Mouse (Mus musculus) left cerebral cortex, adult 18-20 months (tissue): Measurements from ENCODE around the gene Tgfb2. TPM values are rescaled to one million over a fixed set of nuclear protein-coding genes. Genes with fewer than 3 reads are reported as not detected.

ENCODE experiments used
- DNase-seq, 2 experiments: peaks; one replicate each; pipeline ENCODE4 v3.0.0; 2021 to 2022; ENCODE audit warnings: low spot score in 2 of 2, mixed read lengths in 1 of 2
- total RNA-seq, 2 experiments: library from RNA; stranded (reverse); gene quantifications; 2 replicates each; pipeline ENCODE4 v1.2.3; 2021

Gene Tgfb2
- total RNA-seq, 2 experiments from 2014 or later: 4.6 to 5.4 TPM

DNA sequence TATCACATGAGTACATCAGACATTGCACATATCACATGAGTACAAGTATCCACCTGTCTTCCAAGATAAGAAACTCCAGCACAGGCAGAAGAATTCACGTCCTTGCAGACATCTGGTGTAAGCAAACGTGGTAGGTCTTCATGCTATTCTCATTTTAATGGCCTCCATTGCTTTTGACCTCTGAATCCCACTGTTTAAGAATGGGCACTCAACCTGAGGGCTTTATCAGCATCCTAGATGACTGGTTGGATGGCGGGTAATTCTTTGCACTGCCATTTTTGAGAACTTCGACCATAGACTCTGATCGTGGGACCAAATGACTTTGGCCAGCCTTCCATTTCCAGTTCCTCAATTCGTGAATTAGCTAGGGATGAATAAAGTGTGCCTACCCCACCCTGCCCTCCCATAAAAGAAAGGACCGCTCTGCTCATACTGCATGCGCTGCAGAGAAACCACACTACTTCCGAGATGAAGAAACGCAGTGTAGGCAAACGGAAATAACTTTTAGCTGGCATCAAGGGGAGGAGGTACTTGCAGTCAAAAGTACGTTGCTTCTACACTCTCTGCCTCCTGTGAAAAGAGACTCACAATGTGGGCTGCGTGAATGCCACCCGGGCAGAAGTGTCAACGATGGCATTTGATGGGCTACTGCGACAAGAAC is 48.1 kb downstream of the Tgfb2 start:
- DNase-seq: no peak

DNA sequence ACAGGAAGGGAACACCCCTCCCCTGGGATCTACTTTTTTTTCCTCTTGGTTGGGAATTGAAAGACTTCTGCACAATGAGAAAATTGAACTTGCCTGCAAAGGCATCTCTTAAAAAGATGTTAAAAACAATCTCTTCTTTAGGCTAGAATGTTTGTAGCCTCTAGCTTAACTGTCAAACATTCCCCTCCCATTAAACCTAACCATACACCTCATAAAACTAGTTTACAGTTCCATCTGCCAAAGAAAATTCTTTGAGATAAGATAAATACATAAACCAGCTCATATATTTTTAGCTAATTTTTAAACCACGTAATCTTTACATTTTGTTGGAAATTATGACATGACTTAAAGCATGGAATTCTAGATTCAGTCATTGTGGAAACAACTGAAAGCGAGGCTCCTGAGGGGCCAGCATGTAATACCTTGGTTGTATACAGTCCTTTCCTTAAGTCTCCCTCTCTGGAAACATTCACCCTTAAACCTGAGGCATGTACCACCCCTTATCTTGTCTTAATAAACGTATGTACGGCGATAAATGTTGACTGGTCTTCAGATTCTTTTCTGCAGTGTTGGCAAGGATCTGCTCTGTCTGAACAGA is 49.0 kb downstream of the Tgfb2 start:
- DNase-seq: no peak

GRCm38 (mm10) chr1:186656201-186656600 is 49.6 kb downstream of the Tgfb2 start:
- DNase-seq: no peak

DNA sequence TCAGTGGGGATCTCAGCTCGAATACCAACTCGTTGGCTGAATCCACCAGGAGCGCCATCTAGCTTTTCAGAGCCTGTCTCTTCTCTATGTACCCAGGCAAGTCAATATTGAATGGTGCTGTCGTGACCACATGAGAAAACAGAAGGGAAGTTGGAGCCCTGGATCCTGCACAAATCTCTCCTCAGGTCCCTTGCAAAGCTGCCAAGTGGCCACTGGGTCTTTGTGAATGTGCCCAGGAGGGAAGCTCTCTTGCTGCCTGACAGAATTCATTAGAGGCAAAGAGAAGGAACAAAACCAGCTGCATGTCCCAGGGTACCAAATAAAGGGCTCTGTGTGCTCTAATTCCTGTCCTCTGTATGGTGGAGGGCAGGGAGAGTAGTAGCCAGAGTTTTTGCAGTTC is 50.7 kb downstream of the Tgfb2 start:
- DNase-seq: peak in 1 of 2 experiments; percentile 13

DNA sequence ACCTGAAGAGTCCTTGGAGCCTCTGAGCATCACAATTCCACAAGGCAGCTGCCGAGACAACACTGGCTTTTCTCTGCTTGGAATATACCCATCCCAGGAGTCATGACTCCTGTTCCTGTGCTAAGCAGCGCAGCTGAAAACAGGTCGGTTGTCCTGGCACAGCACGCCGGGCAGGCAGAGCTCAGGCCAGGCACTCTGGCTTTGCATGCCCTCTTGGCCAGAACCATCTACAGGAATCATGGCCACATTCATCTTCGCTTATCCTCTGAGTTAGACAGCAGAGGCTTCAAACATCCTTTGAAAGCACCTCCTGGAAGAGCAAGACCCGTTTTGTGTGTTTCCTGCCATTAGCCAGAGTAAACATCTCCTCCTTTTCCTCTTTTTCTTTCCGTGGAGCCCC is 53.6 kb downstream of the Tgfb2 start:
- DNase-seq: no peak

GRCm38 (mm10) chr1:186650011-186650410 is 55.8 kb downstream of the Tgfb2 start:
- no peak for DNase-seq

- DNase-seq: no peak
Observed at GRCm38 (mm10) chr1:186637304-186638213, 68.2 kb downstream of the Tgfb2 start.

GRCm38 (mm10) chr1:186635045-186635444 is 70.7 kb downstream of the Tgfb2 start:
- DNase-seq: no peak

DNA sequence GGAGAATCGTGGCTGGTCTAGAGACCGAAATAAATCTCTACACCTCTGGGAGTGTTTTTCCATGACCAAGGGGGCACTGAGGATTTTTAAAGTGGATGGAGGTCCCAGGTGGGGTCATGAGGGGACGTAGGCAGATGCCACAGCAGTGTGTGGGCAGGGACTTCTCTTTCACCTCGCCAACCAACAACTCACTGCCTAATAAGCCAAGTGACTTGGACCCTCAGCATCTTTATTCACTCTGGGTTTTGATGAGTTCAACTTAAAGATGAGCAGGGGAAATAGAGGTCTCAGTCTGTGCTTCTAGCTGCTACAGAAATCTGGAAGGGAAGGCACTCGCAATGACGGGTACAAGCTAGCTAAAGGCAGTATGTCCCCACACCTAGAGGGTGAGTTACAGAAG is 74.3 kb downstream of the Tgfb2 start:
- no peak for DNase-seq

DNA sequence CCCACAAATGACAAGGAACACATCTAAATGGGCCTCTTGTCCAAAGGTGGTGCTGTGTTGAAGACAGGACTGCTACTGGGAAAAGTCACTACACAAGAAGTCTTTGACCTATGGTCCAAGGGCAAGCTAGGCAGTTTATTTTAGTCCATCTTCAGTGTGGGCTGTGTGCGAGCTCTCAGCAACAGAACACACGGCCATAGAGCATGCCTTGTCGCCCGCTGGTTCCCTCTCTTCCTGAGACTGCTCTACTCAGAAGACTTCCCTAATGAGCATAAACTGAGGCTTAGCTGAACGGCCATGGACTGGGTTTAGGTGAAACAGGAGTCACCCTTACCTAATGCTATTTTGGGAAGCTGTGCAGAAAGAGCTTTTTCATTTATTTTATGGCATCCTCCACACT is 74.8 kb downstream of the Tgfb2 start:
- DNase-seq: no peak

GRCm38 (mm10) chr1:186627451-186627995 is 78.3 kb downstream of the Tgfb2 start:
- DNase-seq: peak; percentile 20 to 23

DNA sequence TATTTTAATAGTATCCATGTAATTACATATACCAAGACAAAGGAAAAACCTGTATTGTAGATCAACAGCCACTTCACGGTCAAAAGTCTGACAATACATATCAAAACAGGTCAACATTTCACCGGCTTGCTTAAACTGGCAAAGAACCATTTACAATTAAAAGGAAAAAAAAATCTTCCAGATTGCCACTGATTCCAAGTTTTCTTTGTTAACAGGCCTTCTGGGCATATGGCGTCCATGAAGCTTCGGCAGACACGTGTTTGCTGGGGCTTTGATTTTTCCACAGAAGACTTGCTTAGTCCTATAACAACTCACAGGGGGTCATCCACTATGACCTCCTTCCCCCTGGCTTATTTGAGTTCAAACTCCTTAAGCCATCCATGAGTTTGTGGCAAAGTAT is 81.3 kb downstream of the Tgfb2 start:
- DNase-seq: no peak

- no peak for DNase-seq
Observed at GRCm38 (mm10) chr1:186621812-186622211, 84.0 kb downstream of the Tgfb2 start.

DNA sequence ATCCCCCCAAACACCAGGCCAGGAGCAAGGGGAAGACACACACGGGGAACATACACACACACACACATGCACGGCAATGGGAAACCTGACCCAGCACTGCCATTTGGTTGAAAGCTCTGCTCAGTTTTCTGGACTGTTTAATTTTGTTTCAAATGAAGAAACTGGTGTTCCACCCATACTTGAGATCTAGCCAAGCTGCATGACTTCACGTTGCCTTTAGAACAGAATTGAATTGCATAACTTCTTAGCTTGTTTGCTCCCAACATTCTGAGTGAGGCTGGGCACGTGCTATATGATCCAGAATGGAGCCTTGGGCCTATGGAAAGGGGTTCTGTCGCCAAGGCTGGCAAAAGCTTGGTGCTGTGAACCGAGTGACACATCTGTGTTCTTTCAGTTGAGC is 87.5 kb downstream of the Tgfb2 start:
- DNase-seq: no peak

GRCm38 (mm10) chr1:186611371-186611770 is 94.4 kb downstream of the Tgfb2 start:
- DNase-seq: no peak

DNA sequence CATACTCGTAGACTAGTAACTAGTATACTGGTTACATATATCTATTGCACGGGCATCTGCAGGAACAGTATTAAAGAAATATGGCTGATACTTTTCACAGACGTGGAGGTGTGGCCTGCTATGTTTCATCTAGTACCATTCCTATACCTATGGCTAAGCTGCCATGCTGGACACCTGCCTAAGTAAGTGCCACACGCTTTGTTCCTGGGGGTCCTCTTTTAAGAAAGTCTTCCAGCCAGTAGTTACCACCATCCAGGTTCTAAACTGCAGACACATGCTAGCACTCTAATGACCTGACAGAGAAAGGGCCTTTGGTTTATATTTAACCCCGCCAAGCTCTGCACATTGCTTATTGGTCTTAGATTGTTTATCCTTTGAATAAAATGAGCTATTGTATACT is 95.3 kb downstream of the Tgfb2 start:
- no peak for DNase-seq

- peak; percentile 8 to 17 for DNase-seq
Observed at GRCm38 (mm10) chr1:186609793-186610233, 96.0 kb downstream of the Tgfb2 start.

DNA sequence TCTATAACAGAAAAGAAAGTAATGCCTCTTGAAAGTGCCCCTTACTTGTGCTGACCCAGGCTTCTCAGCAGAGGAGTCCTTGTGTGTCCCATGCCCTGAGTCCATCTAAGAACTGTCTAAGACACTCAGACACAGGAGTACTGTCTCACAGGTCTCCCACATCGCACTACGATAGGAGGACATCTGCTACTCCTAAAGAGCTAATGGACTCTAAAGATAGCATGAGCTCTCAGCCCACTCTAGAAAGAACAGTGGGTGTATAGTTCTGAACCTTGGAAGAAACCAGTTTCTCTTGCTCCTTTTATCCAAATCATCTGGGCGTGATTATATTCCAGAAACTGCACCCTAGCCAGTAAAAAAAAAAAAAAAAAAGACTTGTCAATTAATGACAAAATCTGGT is 97.7 kb downstream of the Tgfb2 start:
- peak in 1 of 2 experiments; percentile 23 for DNase-seq

GRCm38 (mm10) chr1:186605635-186606034 is 100.2 kb downstream of the Tgfb2 start:
- no peak for DNase-seq

DNA sequence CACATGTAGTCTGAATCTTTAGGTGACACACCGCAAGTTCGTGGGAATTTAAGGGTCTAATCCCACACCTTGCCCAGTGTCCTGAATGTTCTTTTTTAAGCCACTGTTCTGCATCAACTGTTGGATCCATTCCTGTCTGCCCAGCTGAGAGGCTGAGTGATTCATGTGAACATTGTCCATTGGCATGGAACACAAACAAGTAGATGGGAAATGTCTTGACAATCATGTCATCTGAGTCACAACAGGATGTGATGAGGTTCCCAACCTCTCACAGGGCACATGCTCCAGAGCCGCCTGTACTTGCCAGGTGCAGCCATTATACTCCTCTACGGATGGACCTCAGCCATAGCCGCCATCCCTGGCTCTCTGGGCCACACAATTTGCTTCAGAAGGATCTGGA is 101.7 kb downstream of the Tgfb2 start:
- no peak for DNase-seq

DNA sequence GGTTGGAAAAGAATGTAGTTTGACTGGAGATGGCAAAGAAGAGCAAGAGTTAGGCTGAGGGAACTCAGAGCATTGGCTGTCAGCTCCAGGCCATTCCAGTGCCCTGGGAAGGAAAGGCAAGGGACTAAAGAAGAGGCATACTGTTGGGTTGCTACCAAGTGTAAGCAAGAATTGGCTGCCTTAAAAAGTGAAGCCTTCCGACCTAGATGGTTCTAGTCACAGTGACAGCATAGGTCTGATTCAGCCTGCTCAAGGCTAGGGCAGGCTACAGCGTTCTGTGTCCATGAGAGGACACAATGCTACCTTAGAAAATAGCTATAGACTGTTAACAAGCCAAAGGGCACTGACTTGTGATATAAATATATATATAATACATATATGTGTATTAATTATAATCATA is 117.6 kb downstream of the Tgfb2 start:
- no peak for DNase-seq
